Mouse (Mus musculus): ENCODE results near the gene Mrap. TPM values are rescaled to one million over a fixed set of nuclear protein-coding genes. Genes with fewer than 3 reads are reported as not detected.

Mrap gene
- polyA plus RNA-seq, 1 experiment from 2014 or later = not detected

DNA sequence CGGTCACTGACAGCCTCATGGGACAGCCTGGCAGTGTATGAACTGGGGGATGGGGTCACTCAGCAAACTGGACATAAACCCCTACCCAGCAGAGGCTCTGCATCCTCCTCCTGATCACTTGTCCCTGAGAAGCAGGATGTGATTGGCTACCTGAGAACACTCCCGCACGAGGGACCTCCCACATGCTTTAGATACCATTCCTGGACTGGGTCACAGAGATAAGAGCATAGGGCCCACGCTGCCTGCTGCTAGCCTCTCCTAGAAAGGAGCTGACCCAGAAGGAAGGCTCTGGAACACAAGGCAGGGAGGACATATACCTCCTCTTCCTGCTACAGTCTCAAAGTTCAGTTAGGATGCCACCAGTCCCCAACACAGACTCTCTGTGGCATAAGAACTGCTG, 22.5 kb downstream of the Mrap start:
- 77% methylated on average over 4 of the region's 4 CpGs for WGBS
- H3K4me1 ChIP-seq = no peaks in the 10 kb centered on the region
- H3K27me3 ChIP-seq = no peaks in the 10 kb centered on the region
- ATAC-seq (ENCODE audit: insufficient number of reproducible peaks, insufficient read depth, low FRiP score, low TSS enrichment, low read depth) = no peak
- no peak overlapping the region for H3K4me3 ChIP-seq
- no peak overlapping the region for H3K9ac ChIP-seq
- H3K4me2 ChIP-seq = no peak overlapping the region
- H3K36me3 ChIP-seq = peaks cover 88% of the 10 kb centered on the region
- no peaks in the 10 kb centered on the region for H3K9me3 ChIP-seq
- no peak overlapping the region for H3K27ac ChIP-seq

- 88% methylated on average over 9 of the region's 9 CpGs for WGBS
- peaks cover 91% of the 10 kb centered on the region for H3K36me3 ChIP-seq
- no peaks in the 10 kb centered on the region for H3K9me3 ChIP-seq
- no peaks in the 10 kb centered on the region for H3K27me3 ChIP-seq
- no peak for ATAC-seq (ENCODE audit: insufficient number of reproducible peaks, insufficient read depth, low FRiP score, low TSS enrichment, low read depth)
- no peak overlapping the region for H3K27ac ChIP-seq
- H3K4me1 ChIP-seq = no peaks in the 10 kb centered on the region
- H3K4me3 ChIP-seq = no peak overlapping the region
- no peak overlapping the region for H3K9ac ChIP-seq
- no peak overlapping the region for H3K4me2 ChIP-seq
Observed at GRCm38 (mm10) chr16:90765195-90765877, 27.3 kb downstream of the Mrap start.

DNA sequence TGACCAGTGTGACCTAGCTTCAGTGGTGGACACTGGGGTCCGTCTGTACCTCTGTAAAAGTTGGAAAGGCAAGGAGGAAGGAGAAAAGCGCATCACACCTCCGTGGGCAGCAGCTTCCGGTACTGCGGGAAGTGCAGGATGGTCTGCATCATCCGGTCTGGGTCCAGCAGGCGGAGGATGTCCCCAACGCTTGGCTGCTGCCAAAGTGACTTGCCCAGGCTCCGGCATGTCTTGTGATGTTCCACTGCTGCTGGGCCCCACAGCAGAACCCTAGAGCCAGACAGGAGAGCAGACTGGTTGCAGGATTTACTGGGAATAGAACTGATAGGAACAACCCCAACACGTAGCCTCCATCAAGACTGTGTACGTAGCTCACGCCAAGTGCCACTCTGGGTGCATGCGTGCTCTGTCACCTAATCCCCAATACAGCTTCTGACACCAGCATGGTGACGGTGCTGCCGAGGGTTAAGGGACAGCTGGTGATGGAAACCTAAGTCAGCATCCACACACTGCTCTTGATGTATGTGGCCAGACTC, 29.0 kb downstream of the Mrap start:
- Histone ChIP-seq H3K36me3 (peaks cover 90% of the 10 kb centered on the region), H3K4me1 (no peaks in the 10 kb centered on the region), H3K9ac (no peak overlapping the region), H3K4me3 (no peak overlapping the region), H3K27me3 (no peaks in the 10 kb centered on the region), H3K4me2 (no peak overlapping the region), H3K9me3 (no peaks in the 10 kb centered on the region), H3K27ac (no peak overlapping the region)
- WGBS = 93% methylated on average over 15 of the region's 15 CpGs
- no peak for ATAC-seq (ENCODE audit: insufficient number of reproducible peaks, insufficient read depth, low FRiP score, low TSS enrichment, low read depth)

- ATAC-seq (ENCODE audit: insufficient number of reproducible peaks, insufficient read depth, low FRiP score, low TSS enrichment, low read depth) = no peak
Observed at GRCm38 (mm10) chr16:90774216-90774615, 36.2 kb downstream of the Mrap start.

DNA sequence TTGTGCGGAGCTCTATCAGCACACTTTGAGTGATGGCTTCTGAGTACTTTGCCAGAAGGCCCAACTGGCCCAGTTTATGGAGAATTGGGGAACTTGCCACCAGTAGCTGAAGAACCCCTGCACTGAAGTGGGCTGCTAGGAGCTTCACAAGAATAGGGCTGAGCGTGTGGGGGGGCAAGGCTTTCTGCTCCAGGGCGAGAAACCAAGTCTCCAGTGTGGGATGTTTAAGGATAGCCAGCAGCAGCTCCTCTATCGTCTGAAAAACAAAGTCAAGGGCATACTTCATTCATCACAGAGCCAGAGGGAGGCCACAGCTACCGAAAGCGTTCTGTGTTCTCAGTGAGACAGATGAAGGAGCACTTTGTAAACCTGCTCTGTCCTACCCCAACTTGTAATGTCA, 36.6 kb downstream of the Mrap start:
- peaks cover 96% of the 10 kb centered on the region for H3K36me3 ChIP-seq
- H3K4me3 ChIP-seq = no peak overlapping the region
- 88% methylated on average over 6 of the region's 6 CpGs for WGBS
- ATAC-seq (ENCODE audit: insufficient number of reproducible peaks, insufficient read depth, low FRiP score, low TSS enrichment, low read depth) = no peak
- H3K27me3 ChIP-seq = no peaks in the 10 kb centered on the region
- H3K27ac ChIP-seq = no peak overlapping the region
- no peak overlapping the region for H3K4me2 ChIP-seq
- H3K4me1 ChIP-seq = no peaks in the 10 kb centered on the region
- H3K9ac ChIP-seq = no peak overlapping the region
- H3K9me3 ChIP-seq = no peaks in the 10 kb centered on the region

More at GRCm38 (mm10) chr16:90774216-90774615, 36.2 kb downstream of the Mrap start:
- Histone ChIP-seq H3K4me1 (no peaks in the 10 kb centered on the region), H3K9me3 (no peaks in the 10 kb centered on the region), H3K36me3 (peaks cover 96% of the 10 kb centered on the region), H3K9ac (no peak overlapping the region), H3K27ac (no peak overlapping the region), H3K4me2 (no peak overlapping the region), H3K27me3 (no peaks in the 10 kb centered on the region), H3K4me3 (no peak overlapping the region)
- 92% methylated on average over 12 of the region's 12 CpGs for WGBS

DNA sequence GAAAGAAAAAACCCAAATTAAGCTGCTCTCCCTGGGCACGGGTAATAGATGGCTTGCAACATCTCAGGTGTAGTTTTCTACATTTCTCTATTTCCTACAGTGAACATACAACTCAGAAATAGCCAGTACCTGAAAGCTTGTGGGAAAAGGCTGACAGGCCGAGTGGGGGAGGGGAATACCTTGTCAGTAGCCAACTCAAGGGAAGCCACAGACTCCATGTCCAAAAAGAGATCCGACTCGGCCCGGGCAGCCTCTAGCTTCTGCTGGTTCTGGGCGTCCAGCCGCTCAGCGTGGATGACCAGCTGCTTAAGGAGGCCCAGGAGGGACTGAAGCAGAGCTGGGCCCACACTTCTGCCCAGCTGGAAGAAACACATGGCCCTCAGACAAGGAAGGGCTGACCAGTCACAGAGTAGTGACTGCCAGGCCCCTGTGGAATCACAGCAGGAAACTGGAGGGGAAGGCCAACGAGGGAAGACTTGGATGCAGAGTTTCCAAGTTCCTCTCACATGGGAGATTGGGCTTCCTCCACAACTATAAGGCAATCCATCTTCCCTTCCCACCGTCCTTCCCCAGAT, 38.0 kb downstream of the Mrap start:
- H3K27ac ChIP-seq = no peak overlapping the region
- 89% methylated on average over 10 of the region's 10 CpGs for WGBS
- H3K9ac ChIP-seq = no peak overlapping the region
- H3K4me3 ChIP-seq = no peak overlapping the region
- no peaks in the 10 kb centered on the region for H3K9me3 ChIP-seq
- no peak overlapping the region for H3K4me2 ChIP-seq
- H3K4me1 ChIP-seq = no peaks in the 10 kb centered on the region
- peaks cover 100% of the 10 kb centered on the region for H3K36me3 ChIP-seq
- no peak for ATAC-seq (ENCODE audit: insufficient number of reproducible peaks, insufficient read depth, low FRiP score, low TSS enrichment, low read depth)
- no peaks in the 10 kb centered on the region for H3K27me3 ChIP-seq

DNA sequence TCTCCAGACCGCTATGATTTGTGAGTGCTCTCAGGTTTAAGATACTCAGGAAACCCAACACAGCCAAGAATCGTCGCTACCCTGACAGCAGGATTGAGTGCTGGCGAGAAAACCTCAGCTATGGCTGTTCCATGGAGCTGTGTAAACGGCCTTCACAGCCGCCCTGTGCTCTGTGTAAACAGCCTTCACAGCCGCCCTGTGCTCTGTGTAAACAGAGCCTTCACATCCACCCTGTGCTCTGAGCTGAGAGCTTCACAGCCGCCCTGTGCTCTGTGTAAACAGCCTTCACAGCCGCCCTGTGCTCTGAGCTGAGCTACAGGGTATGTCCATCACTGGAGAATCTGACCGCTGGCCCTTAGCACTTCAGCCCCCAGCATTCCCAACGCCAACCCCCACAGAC, 41.8 kb downstream of the Mrap start:
- Histone ChIP-seq H3K4me1 (no peaks in the 10 kb centered on the region), H3K27me3 (no peaks in the 10 kb centered on the region), H3K9me3 (no peaks in the 10 kb centered on the region), H3K36me3 (peaks cover 96% of the 10 kb centered on the region), H3K4me2 (no peak overlapping the region), H3K4me3 (no peak overlapping the region), H3K9ac (no peak overlapping the region), H3K27ac (no peak overlapping the region)
- 83% methylated on average over 11 of the region's 11 CpGs for WGBS
- no peak; the same call in 1 of the 2 replicates for ATAC-seq (ENCODE audit: insufficient number of reproducible peaks, insufficient read depth, low FRiP score, low TSS enrichment, low read depth)

- no peak overlapping the region for H3K9ac ChIP-seq
- WGBS = 89% methylated on average over 11 of the region's 11 CpGs
- no peaks in the 10 kb centered on the region for H3K27me3 ChIP-seq
- H3K9me3 ChIP-seq = no peaks in the 10 kb centered on the region
- H3K4me2 ChIP-seq = no peak overlapping the region
- no peak overlapping the region for H3K4me3 ChIP-seq
- no peak overlapping the region for H3K27ac ChIP-seq
- H3K36me3 ChIP-seq = peaks cover 96% of the 10 kb centered on the region
- H3K4me1 ChIP-seq = no peaks in the 10 kb centered on the region
- ATAC-seq (ENCODE audit: insufficient number of reproducible peaks, insufficient read depth, low FRiP score, low TSS enrichment, low read depth) = no peak
Observed at GRCm38 (mm10) chr16:90783302-90783701, 45.3 kb downstream of the Mrap start.

GRCm38 (mm10) chr16:90785257-90785656, 47.2 kb downstream of the Mrap start:
- Histone ChIP-seq H3K4me1 (no peaks in the 10 kb centered on the region), H3K4me2 (no peak overlapping the region), H3K9me3 (no peaks in the 10 kb centered on the region), H3K27me3 (no peaks in the 10 kb centered on the region), H3K36me3 (peaks cover 96% of the 10 kb centered on the region), H3K9ac (no peak overlapping the region), H3K4me3 (no peak overlapping the region), H3K27ac (no peak overlapping the region)
- WGBS = 89% methylated on average over 4 of the region's 4 CpGs
- ATAC-seq (ENCODE audit: insufficient number of reproducible peaks, insufficient read depth, low FRiP score, low TSS enrichment, low read depth) = no peak

GRCm38 (mm10) chr16:90788580-90788979, 50.6 kb downstream of the Mrap start:
- H3K9ac ChIP-seq = no peak overlapping the region
- H3K9me3 ChIP-seq = no peaks in the 10 kb centered on the region
- 95% methylated on average over 6 of the region's 6 CpGs for whole genome bisulfite sequencing
- H3K27ac ChIP-seq = no peak overlapping the region
- no peaks in the 10 kb centered on the region; the same call in 1 of the 2 replicates for H3K4me1 ChIP-seq
- no peak for ATAC-seq (ENCODE audit: insufficient number of reproducible peaks, insufficient read depth, low FRiP score, low TSS enrichment, low read depth)
- H3K4me3 ChIP-seq = no peak overlapping the region
- peaks cover 99% of the 10 kb centered on the region for H3K36me3 ChIP-seq
- no peak overlapping the region for H3K4me2 ChIP-seq
- H3K27me3 ChIP-seq = no peaks in the 10 kb centered on the region

- Histone ChIP-seq H3K9me3 (no peaks in the 10 kb centered on the region), H3K4me3 (no peak overlapping the region), H3K27me3 (no peaks in the 10 kb centered on the region), H3K27ac (no peak overlapping the region), H3K36me3 (peaks cover 97% of the 10 kb centered on the region), H3K4me2 (no peak overlapping the region), H3K9ac (no peak overlapping the region), H3K4me1 (no peaks in the 10 kb centered on the region; the same call in 1 of the 2 replicates)
- no peak for ATAC-seq (ENCODE audit: insufficient number of reproducible peaks, insufficient read depth, low FRiP score, low TSS enrichment, low read depth)
- 87% methylated on average over 6 of the region's 6 CpGs for WGBS
Observed at GRCm38 (mm10) chr16:90790946-90791345, 52.9 kb downstream of the Mrap start.

DNA sequence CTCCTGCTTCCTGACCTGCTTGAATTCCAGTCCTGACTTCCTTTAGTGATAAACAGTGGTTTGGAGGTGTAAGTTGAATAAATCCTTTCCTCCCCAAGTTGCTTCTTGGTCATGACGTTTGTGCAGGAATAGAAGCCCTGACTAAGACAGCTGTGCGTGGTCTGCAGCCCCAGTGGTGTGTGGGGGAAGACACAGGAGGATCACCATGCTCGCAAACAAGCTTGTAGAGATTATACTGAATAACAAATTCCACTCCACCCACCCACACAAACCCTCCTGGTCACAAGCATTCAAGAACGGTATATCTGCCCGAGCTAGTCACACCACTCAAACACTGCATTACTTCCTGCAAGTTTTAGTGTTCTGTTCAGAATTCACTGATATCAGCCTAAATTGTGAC, 54.1 kb downstream of the Mrap start:
- Histone ChIP-seq H3K27ac (no peak overlapping the region), H3K4me1 (no peaks in the 10 kb centered on the region; the same call in 1 of the 2 replicates), H3K36me3 (peaks cover 90% of the 10 kb centered on the region), H3K4me3 (no peak overlapping the region), H3K9me3 (no peaks in the 10 kb centered on the region), H3K27me3 (no peaks in the 10 kb centered on the region), H3K9ac (no peak overlapping the region), H3K4me2 (no peak overlapping the region)
- no peak for ATAC-seq (ENCODE audit: insufficient number of reproducible peaks, insufficient read depth, low FRiP score, low TSS enrichment, low read depth)
- WGBS = 66% methylated on average over 5 of the region's 5 CpGs

All from embryonic facial prominence, embryonic 13.5 days (tissue).